Mouse (Mus musculus) stomach, embryonic 14.5 days (tissue): ENCODE measurements around the gene Carf. TPM values are rescaled to one million over a fixed set of nuclear protein-coding genes. Genes with fewer than 3 reads are reported as not detected.
"Not testable (repeated sequence)": the region's sequence is repeated elsewhere in the genome, so short reads cannot be mapped to it uniquely, and the experiment has no call there.

Source experiments
- ATAC-seq: fragments of 200-750 bp; cut with Nextera tagmentation; 2 replicates; pipeline ENCODE4 v1.8.0; 2017; ENCODE audit warnings: low read depth, moderate TSS enrichment; ENCODE audit not compliant: insufficient number of reproducible peaks, insufficient read depth, low FRiP score
- H3K27ac ChIP-seq: fragments of 300-500 bp; sonication (generic); 2 replicates; pipeline ENCODE4 v1.5.1; 2014; ENCODE audit warnings: mild to moderate bottlenecking, low read length, moderate library complexity, mixed read lengths
- H3K27me3 ChIP-seq: fragments of 300-500 bp; sonication (generic); 2 replicates; pipeline ENCODE4 v1.6.1; 2014; ENCODE audit warnings: low read length, control low read depth, mixed read lengths; ENCODE audit not compliant: control insufficient read depth, insufficient read depth
- H3K36me3 ChIP-seq: fragments of 300-500 bp; sonication (generic); 2 replicates; pipeline ENCODE4 v1.6.1; 2014; ENCODE audit warnings: mild to moderate bottlenecking, control low read depth, low read length, moderate library complexity, mixed read lengths; ENCODE audit not compliant: control insufficient read depth, insufficient read depth
- H3K4me1 ChIP-seq: fragments of 300-500 bp; sonication (generic); 2 replicates; pipeline ENCODE4 v1.6.1; 2014; ENCODE audit warnings: low read length, control low read depth, mixed read lengths; ENCODE audit not compliant: control insufficient read depth, insufficient read depth
- H3K4me2 ChIP-seq: fragments of 300-500 bp; sonication (generic); replicated peaks from 2 replicates; pipeline ENCODE4 v1.6.1; 2014; ENCODE audit warnings: low read depth, low read length, control low read depth
- H3K4me3 ChIP-seq: fragments of 300-500 bp; sonication (generic); 2 replicates; pipeline ENCODE4 v1.5.1; 2014; ENCODE audit warnings: low read depth, low read length, control low read depth
- H3K9ac ChIP-seq: fragments of 300-500 bp; sonication (generic); replicated peaks from 2 replicates; pipeline ENCODE4 v1.6.1; 2014; ENCODE audit warnings: low read depth, mild to moderate bottlenecking, control low read depth, low read length, moderate library complexity, mixed read lengths
- H3K9me3 ChIP-seq: fragments of 300-500 bp; sonication (generic); 2 replicates; pipeline ENCODE4 v1.6.1; 2016; ENCODE audit warnings: low read depth, low read length, control low read depth; ENCODE audit not compliant: control insufficient read depth
- WGBS: fragments of 180-500 bp; shearing (Covaris S2); extraction: QIAGEN DNeasy Blood & Tissue Kit; methylation state at CpG from one replicate; pipeline ENCODE4 v1.1.7; 2014; 5-methylcytosine and 5-hydroxymethylcytosine counted together
- polyA plus RNA-seq: library from polyadenylated mRNA; unstranded; fragments of >200 nt; fragmentation: Nextera tagmentation; extraction: Ambion mirVana; gene quantifications from 2 replicates; pipeline ENCODE4 v1.2.1, GENCODE M21; 2014

The Carf gene
- polyA plus RNA-seq, result 10.3 and 11.4 TPM in 2 replicates

DNA sequence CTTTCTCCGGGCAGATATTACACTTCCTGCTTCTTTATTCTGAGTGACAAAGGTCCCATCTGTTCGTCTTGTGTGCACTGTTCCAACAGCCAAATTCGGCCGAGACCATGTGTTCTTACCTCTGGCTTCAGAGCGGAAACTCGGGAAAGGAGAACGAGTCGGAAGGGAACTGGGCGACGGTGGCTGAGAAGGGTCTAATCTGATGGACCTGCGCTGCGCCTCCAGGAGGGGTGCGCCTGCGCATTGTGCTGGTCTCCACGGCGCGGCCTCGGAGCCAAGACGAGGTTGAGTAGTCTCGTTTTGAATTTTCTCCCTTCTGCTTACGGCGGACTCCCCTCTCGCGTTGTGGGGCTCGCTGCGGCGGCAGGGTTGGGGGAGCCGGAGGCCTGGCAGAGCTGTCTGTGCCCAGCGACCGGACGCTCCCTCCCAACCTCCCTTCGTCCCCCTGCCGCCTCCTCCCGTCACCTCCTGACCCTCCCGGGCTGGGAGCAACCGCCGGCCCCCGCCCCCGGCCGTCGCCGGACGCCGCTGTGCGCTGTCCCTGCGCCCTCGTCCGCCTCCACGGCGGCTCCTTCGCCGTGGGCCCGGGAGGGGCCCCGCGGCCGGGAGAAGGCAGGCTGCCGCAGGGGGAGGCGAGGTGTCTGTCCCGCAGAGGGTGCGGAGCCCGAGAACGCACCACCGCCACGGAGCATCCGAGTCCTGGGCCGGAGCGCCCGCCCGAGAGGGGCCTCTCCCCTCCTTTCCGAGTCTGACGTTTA, at the start of gene Carf, which contains the start of gene Wdr12:
Carf (plus strand) TSS at position 224 of the 758 bp plus-strand sequence.
Wdr12 (minus strand) TSS at position 622 of the 758 bp plus-strand sequence.
- peak within 1 kb of the TSS; percentile 89 for H3K4me3 ChIP-seq
- peak within 1 kb of the TSS; percentile 72 for H3K4me2 ChIP-seq
- ATAC-seq, result peak; percentile 97
- peaks cover 4% of the 10 kb centered on the region; the same call in 1 of the 2 replicates for H3K36me3 ChIP-seq
- no peaks in the 10 kb centered on the region for H3K27me3 ChIP-seq
- H3K27ac ChIP-seq, result peak within 1 kb of the TSS; percentile 98
- H3K4me1 ChIP-seq, result peaks cover 4% of the 10 kb centered on the region; the same call in 1 of the 2 replicates
- H3K9ac ChIP-seq, result peak within 1 kb of the TSS; percentile 93
- H3K9me3 ChIP-seq, result no peaks in the 10 kb centered on the region
- under 1% methylated on average over 64 of the region's 71 CpGs for WGBS

DNA sequence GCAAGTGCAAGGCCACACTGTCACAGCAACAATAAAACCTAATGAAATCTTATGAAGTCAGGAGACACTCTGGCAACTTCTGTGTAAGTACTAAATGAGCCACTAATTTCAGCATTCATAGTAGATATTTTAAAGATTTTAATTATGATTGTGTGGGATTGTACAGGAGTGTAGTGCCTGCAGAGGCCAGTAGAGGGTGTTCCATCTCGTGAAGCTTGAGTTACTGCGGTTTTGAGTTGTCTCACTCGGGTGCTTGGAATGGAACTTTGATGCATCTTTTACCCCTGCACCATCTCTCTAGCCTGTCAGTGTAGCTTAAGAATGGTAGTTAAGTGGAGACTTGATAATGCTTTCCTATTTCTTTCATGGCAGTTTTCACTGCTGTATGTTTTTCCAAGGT, 43.4 kb upstream of the Carf start:
- no peak overlapping the region for H3K9ac ChIP-seq
- H3K4me2 ChIP-seq, result no peak overlapping the region
- no peaks in the 10 kb centered on the region for H3K9me3 ChIP-seq
- 39% methylated on average over 3 of the region's 3 CpGs for WGBS
- H3K36me3 ChIP-seq, result no peaks in the 10 kb centered on the region
- no peaks in the 10 kb centered on the region for H3K4me1 ChIP-seq
- ATAC-seq, result no peak
- no peak overlapping the region for H3K27ac ChIP-seq
- H3K27me3 ChIP-seq, result no peaks in the 10 kb centered on the region
- no peak overlapping the region for H3K4me3 ChIP-seq

DNA sequence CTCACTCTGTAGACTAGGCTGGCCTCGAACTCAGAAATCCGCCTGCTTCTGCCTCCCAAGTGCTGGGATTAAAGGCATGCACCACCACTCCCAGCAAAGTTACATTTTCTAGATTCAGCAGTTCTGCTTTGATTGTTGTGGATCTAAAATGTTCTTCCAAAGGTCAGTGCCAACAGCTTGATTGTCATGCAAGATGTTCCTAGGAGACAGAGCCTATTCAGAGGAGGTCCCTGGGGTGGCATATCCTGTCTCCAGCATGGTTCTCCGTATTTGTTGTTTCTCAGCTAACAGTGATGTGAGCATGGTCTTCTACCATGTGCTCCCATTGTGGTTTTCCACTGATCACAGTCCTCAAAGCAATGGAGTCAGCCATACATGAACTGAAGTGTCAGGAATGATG, 41.7 kb upstream of the Carf start:
- Histone ChIP-seq H3K9ac (no peak overlapping the region), H3K9me3 (no peaks in the 10 kb centered on the region), H3K36me3 (no peaks in the 10 kb centered on the region), H3K27me3 (no peaks in the 10 kb centered on the region), H3K4me2 (no peak overlapping the region), H3K4me3 (no peak overlapping the region), H3K4me1 (no peaks in the 10 kb centered on the region), H3K27ac (no peak overlapping the region)
- ATAC-seq, result no peak
- 89% methylated on average over 3 of the region's 3 CpGs for WGBS

DNA sequence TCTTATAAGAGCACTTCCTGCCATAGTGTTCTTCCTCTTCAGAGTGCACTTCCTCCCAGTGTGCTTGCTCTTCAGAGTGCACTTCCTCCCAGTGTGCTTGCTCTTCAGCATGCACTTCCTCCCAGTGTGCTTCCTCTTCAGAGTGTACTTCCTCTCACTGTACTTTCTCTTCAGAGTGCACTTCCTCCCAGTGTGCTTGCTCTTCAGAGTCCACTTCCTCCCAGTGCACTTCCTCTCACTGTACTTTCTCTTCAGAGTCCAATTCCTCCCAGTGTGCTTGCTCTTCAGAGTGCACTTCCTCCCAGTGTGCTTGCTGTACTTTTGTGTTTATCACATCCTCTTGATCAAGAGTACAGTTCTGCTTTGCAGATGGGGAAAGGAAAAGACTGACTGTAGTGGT, 27.3 kb upstream of the Carf start:
- not testable (repeated sequence) for H3K27ac ChIP-seq

DNA sequence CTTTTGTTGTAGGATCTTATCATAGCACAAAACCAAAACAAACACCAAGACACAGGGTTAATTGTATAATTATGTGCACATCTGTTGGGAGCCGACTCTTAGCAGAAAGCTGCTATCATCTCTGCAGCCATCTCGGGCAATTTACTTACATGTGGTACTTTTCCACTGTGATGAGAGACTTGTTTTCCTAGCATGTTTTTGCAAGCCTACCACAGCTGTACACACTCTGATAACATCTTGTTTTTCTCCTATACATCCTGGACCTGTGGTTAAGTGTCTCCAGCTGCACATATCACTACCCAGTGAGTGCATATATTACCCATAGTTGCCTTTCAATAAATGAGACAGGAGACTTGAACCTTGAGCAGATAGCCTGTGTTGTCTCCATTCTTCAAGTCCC, 23.1 kb upstream of the Carf start:
- H3K4me1 ChIP-seq, result no peaks in the 10 kb centered on the region
- peaks cover 13% of the 10 kb centered on the region for H3K36me3 ChIP-seq
- no peak overlapping the region for H3K4me2 ChIP-seq
- 78% methylated on average over 2 of the region's 2 CpGs for WGBS
- no peak overlapping the region for H3K9ac ChIP-seq
- H3K4me3 ChIP-seq, result no peak overlapping the region
- H3K27me3 ChIP-seq, result no peaks in the 10 kb centered on the region
- H3K27ac ChIP-seq, result no peak overlapping the region
- no peaks in the 10 kb centered on the region for H3K9me3 ChIP-seq
- ATAC-seq, result no peak

More for the DNA sequence above, 27.3 kb upstream of the Carf start:
- H3K4me1 ChIP-seq, H3K4me3 ChIP-seq, H3K4me2 ChIP-seq, H3K9me3 ChIP-seq, H3K9ac ChIP-seq, H3K27me3 ChIP-seq, H3K36me3 ChIP-seq, ATAC-seq: not testable (repeated sequence)

DNA sequence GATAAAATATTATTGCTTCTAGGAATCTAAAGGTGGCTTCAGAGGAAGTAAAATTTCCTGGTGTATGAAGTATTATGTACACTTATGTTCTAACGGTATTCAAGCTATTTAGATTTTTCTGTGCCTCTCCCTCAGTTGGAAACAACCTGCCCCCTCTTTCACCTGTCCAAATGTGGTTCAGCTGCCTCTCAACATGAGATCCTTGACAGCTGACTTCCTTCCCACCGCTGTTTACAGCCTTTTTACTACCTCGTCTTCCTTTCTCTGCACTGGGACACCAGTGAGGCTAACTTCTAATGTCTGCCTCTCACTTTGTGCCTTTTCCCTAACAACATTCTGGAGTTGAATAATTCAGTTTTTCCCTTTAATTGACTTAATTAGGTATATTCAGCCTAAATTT, 22.5 kb upstream of the Carf start:
- Histone ChIP-seq H3K27ac (no peak overlapping the region), H3K4me1 (no peaks in the 10 kb centered on the region), H3K27me3 (no peaks in the 10 kb centered on the region), H3K4me3 (no peak overlapping the region), H3K36me3 (peaks cover 16% of the 10 kb centered on the region), H3K9me3 (no peaks in the 10 kb centered on the region), H3K4me2 (no peak overlapping the region), H3K9ac (no peak overlapping the region)
- 82% methylated on average over 3 of the region's 3 CpGs for WGBS
- ATAC-seq, result no peak

DNA sequence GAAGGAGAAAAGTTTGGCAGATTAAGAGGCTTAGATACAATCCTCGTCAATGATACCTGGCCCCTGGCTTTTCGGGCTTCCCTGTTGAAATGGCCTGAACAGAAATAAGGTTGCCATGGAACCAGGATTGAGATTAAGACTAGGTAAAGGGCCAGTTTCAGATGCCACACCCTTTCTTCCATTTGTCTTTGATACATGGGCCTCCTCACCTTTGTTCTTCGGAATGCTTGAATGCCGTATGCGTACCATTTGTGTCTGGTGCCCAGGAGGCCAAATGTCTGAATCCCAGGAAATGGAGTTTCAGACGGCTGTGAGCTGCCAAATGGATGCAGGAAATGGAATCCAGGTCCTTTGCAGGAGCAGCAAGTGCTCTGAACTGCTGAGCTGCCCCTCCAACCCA, 21.6 kb upstream of the Carf start:
- Histone ChIP-seq H3K27me3 (no peaks in the 10 kb centered on the region), H3K27ac (no peak overlapping the region), H3K9me3 (no peaks in the 10 kb centered on the region), H3K36me3 (peaks cover 16% of the 10 kb centered on the region), H3K4me2 (no peak overlapping the region), H3K9ac (no peak overlapping the region), H3K4me1 (no peaks in the 10 kb centered on the region), H3K4me3 (no peak overlapping the region)
- WGBS, result 87% methylated on average over 6 of the region's 6 CpGs
- no peak for ATAC-seq

DNA sequence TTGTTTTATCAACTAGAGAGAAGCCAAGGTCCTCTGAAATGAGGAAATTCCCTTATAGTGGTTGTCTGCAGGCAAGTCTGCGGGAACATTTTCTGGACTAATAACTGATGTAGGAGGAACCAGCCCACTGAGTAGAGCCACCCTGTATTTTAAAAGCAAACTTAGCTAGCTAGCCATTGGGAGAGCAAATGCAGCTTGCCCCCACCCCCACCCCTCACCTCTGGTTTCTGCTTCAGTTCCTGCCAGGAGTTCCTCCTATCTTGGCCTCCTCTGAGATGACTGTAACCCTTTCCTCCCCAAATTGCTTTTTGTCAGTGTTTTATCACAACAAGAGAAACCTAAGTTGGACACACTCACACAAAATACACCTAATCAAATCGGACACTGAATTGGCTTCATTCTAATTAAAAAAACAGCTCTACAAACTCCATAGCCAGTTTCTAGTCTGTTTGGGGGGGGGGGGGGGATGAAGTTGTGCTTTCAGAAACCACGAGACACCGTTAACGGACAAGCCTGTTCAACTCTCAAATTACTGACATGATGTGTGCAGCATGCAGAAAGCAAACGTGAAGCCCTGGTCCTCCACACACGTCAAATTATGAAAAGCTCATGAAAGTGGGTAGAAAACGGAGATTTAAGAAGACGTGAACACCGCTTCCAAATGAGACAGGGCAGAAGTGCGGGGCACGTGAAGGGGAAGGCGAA, 1.3 kb upstream of the Carf start:
- Histone ChIP-seq H3K9me3 (no peaks in the 10 kb centered on the region), H3K36me3 (peaks cover 11% of the 10 kb centered on the region), H3K4me2 (peak overlapping the region; percentile 72), H3K9ac (peak overlapping the region; percentile 93), H3K4me3 (peak overlapping the region; percentile 89), H3K27me3 (no peaks in the 10 kb centered on the region), H3K27ac (no peak overlapping the region), H3K4me1 (peaks cover 4% of the 10 kb centered on the region; the same call in 1 of the 2 replicates)
- no peak for ATAC-seq
- 8% methylated on average over 13 of the region's 13 CpGs for WGBS
